Mouse (Mus musculus) liver, adult 2 months (tissue): ENCODE measurements around the gene Dlgap1.

Experiments
- CTCF ChIP-seq: fragments of 200-500 bp; IDR thresholded peaks from 2 replicates; pipeline ENCODE4 v1.5.1; 2011; ENCODE audit warnings: low read depth, low read length, control low read depth
- POLR2A ChIP-seq: fragments of 200-500 bp; IDR thresholded peaks from 2 replicates; pipeline ENCODE4 v1.6.1; 2011; ENCODE audit warnings: low read length, control low read depth; ENCODE audit not compliant: insufficient read depth; ENCODE audit errors: extremely low read depth

DNA sequence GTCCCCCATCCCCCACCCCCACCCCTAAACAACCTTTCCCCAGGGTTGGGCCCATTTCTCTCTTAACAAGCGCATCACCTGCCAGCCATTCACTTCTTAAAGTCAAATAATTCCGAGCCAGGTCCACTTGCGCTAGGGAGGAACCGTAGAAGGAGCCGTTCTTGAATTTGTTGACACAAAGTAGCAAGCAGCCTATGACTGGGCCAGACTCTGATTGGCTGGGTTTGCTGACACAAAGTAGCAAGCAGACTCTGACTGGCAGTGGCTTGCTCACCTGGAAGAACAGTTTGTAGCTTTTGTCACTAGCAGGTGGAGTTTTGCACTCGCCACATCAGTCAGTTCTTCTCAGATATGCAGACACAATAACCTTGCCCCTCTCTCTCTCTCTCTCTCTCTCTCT, 695.1 kb downstream of the Dlgap1 start:
- TF ChIP-seq CTCF = no peak
- no peak for TF ChIP-seq POLR2A
